Mouse (Mus musculus) liver, adult 10 weeks (tissue): ENCODE data around the gene Chkb. TPM values are rescaled to one million over a fixed set of nuclear protein-coding genes. Genes with fewer than 3 reads are reported as not detected.

Experiments used
- polyA plus RNA-seq: library from polyadenylated mRNA; stranded (reverse); fragments of 350-450 nt; fragmentation: Illumina TruSeq; extraction: RNeasy Lipid Tissue Mini Kit (QIAGEN cat#74804); gene quantifications from one replicate; pipeline ENCODE4 v1.2.3, GENCODE M21; 2014; ENCODE audit warnings: low read depth, low replicate concordance

Gene Chkb
- 55.7 TPM for polyA plus RNA-seq

GRCm38 (mm10) chr15:89429352-89430221 lies at the start of gene Chkb, which contains the start of the genes C730034F03Rik and Gm44502:
Chkb (minus strand) TSS chr15:89429908.
C730034F03Rik (plus strand) TSS chr15:89429589.
Gm44502 (minus strand) TSS chr15:89429696.

GRCm38 (mm10) chr15:89477091-89477491 lies 47.4 kb upstream of the Chkb start, which contains the start of gene Arsa:
Arsa (minus strand) TSS chr15:89477425.

DNA sequence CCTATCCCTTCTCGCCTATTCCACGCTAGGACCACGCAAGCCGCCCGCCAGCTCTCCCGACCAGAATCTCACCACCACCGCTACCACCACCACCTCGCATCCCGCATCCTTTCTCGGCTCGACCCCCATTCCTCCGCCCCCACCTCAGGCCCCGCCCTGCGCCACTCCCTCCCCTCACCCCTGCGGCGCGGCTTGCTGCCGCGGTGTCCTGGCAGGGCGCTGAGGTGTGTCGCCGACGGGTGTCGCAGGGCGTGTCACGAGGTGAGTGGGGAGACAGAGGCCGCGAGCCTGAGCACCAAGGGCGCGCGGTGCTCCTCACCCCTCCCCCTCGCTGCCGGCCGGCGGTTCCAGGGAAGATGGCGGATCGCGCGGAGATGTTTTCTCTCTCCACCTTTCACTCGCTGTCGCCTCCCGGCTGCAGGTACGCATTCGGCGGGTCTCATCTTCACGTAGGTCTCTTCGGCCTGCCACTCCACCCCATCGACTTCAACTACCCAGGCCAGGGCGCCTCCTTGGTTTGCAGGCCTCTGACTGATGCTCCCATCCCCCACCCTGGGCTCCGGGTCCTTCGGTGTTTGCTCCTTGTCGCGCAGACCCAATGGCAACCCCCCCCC lies 24.3 kb upstream of the Chkb start, which contains the start of gene Mapk8ip2:
Gene Mapk8ip2 (plus strand): TSS at position 49 of the 614 bp plus-strand sequence.

DNA sequence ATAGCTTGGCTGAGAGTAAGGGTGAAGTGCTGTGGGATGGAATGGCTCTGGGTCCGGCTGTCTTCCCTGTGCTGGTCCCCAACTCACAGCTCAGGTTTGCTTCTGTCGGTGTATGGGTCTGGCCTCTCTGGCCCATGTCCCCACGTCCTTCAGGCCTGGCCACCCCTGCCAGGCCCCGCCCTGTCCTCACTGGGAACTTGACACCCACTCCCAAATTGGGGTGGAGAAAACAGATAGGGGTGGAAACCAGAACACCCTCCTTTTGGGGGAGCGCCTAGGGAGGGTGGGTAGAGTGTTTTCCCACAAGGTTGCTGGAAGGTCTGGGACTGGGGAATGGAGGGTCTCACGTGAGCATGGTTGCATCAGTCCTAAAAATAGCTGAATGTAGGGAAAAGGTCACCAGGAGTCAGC lies 4.0 kb downstream of the Chkb start, which contains the start of gene Cpt1b:
Gene Cpt1b (minus strand): TSS at position 153 of the 411 bp plus-strand sequence.

DNA sequence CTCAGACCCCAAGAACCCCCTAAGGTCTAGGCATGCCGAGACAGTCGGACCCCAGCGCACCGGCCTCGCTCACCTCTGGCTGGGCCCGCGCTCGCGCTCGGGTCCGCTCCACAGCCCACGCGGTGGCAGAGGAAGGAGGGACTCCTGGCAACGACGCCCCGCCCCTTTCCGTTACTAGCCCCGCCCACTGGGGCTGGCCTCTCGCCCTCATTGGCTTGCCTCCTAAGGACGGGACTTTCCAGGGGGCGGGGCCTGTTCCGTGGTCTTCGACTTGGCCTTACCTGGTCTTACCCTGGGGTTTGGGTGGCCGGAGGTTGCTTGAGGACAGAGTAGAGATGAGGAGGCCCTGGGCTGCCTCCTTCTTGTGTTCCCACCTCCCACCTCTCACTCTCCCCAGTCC lies 19.6 kb downstream of the Chkb start, which contains the start of gene Syce3:
Gene Syce3 (minus strand): TSS at position 386 of the 400 bp plus-strand sequence.

GRCm38 (mm10) chr15:89384617-89385016 lies 45.1 kb downstream of the Chkb start, which contains the start of gene Klhdc7b:
Klhdc7b (plus strand) TSS chr15:89384917.

DNA sequence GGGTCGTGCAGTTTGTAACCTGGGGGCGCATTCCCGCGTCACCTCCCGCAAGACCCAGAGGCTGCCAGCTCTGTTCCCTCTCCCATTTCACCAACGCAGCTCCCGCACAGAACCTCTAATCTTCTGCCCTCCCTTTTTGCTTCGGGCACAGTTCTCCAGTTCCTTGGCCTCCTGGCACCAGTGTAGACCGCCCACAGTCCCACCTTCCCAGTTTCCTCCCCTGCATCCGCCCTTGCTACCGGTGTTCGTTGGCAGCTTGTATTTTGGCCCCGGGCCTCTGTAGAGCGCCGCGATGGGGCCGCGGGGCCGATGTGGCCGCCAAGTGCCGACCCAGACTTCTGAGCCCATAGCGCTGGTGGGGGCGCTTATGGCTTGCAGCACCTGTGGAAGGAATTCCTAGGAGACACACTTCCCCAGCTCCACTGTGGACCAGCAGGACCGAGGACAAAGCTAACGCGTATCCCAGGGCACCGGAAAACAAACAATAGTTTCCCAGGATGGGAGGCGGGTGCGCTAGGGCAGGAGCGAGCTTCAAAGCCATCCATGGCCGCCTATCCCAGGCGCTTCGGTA lies 50.8 kb downstream of the Chkb start, which contains the start of gene Odf3b:
Gene Odf3b (minus strand): TSS at position 452 of the 571 bp plus-strand sequence.

GRCm38 (mm10) chr15:89376957-89377356 lies 52.8 kb downstream of the Chkb start, which contains the start of gene Tymp:
Tymp (minus strand) TSS chr15:89377039.

Other genes with a start within 250 kb of the Chkb start
- gene Plxnb2, start 249.1 kb downstream of the Chkb start, polyA plus RNA-seq = 6.3 TPM
- 0.56 TPM for gene Dennd6b, start 233.4 kb downstream of the Chkb start, polyA plus RNA-seq
- gene Ppp6r2, start 218.4 kb downstream of the Chkb start, polyA plus RNA-seq = 9.0 TPM
- 2.2 TPM for gene Sbf1, start 114.6 kb downstream of the Chkb start, polyA plus RNA-seq
- not detected for gene Adm2, start 107.2 kb downstream of the Chkb start, polyA plus RNA-seq
- gene Miox, start 95.5 kb downstream of the Chkb start, polyA plus RNA-seq = not detected
- gene Lmf2, start 74.2 kb downstream of the Chkb start, polyA plus RNA-seq = 0.72 TPM
- 9.0 TPM for gene Ncaph2, start 74.2 kb downstream of the Chkb start, polyA plus RNA-seq
- 5.9 TPM for gene Sco2, start 56.1 kb downstream of the Chkb start, polyA plus RNA-seq
- 2.1 TPM for gene Tymp, start 52.9 kb downstream of the Chkb start, polyA plus RNA-seq
- not detected for gene Odf3b, start 50.6 kb downstream of the Chkb start, polyA plus RNA-seq
- gene Klhdc7b, start 45.0 kb downstream of the Chkb start, polyA plus RNA-seq = not detected
- not detected for gene Syce3, start 19.4 kb downstream of the Chkb start, polyA plus RNA-seq
- gene Cpt1b, start 4.0 kb downstream of the Chkb start, polyA plus RNA-seq = 0.61 TPM
- 2.3 TPM for gene C730034F03Rik, start 319 bp downstream of the Chkb start, polyA plus RNA-seq
- gene Gm44502, start 212 bp downstream of the Chkb start, polyA plus RNA-seq = not detected
- gene Mapk8ip2, start 24.0 kb upstream of the Chkb start, polyA plus RNA-seq = not detected
- gene Arsa, start 47.5 kb upstream of the Chkb start, polyA plus RNA-seq = 3.4 TPM
- gene Shank3, start 69.7 kb upstream of the Chkb start, polyA plus RNA-seq = 0.32 TPM
- not detected for gene Acr, start 138.4 kb upstream of the Chkb start, polyA plus RNA-seq
- gene Rabl2, start 162.0 kb upstream of the Chkb start, polyA plus RNA-seq = 3.1 TPM